Mouse (Mus musculus) neural tube, embryonic 15.5 days (tissue): ENCODE data around the gene Boll. TPM values are rescaled to one million over a fixed set of nuclear protein-coding genes. Genes with fewer than 3 reads are reported as not detected.
"Not testable (repeated sequence)": the region's sequence is repeated elsewhere in the genome, so short reads cannot be mapped to it uniquely, and the experiment has no call there.

Experiments used
- ATAC-seq: fragments of 200-750 bp; cut with Nextera tagmentation; 2 replicates; pipeline ENCODE4 v1.8.0; 2017; ENCODE audit warnings: mild to moderate bottlenecking, moderate TSS enrichment, moderate library complexity; ENCODE audit not compliant: low FRiP score
- H3K27ac ChIP-seq: fragments of 300-500 bp; sonication (generic); replicated peaks from 2 replicates; pipeline ENCODE4 v1.5.1; 2015; ENCODE audit warnings: mild to moderate bottlenecking, inconsistent platforms
- H3K27me3 ChIP-seq: fragments of 300-500 bp; sonication (generic); replicated peaks from 2 replicates; pipeline ENCODE4 v1.6.1; 2015; ENCODE audit warnings: inconsistent platforms
- H3K36me3 ChIP-seq: fragments of 300-500 bp; sonication (generic); 2 replicates; pipeline ENCODE4 v1.6.1; 2015; ENCODE audit warnings: inconsistent platforms
- H3K4me1 ChIP-seq: fragments of 300-500 bp; sonication (generic); 2 replicates; pipeline ENCODE4 v1.6.1; 2015; ENCODE audit warnings: inconsistent platforms
- H3K4me2 ChIP-seq: fragments of 300-500 bp; sonication (generic); 2 replicates; pipeline ENCODE4 v1.6.1; 2015; ENCODE audit warnings: inconsistent platforms, mild to moderate bottlenecking, moderate library complexity
- H3K4me3 ChIP-seq: fragments of 300-500 bp; sonication (generic); replicated peaks from 2 replicates; pipeline ENCODE4 v1.5.1; 2015; ENCODE audit warnings: mild to moderate bottlenecking, inconsistent platforms
- H3K9ac ChIP-seq: fragments of 300-500 bp; sonication (generic); replicated peaks from 2 replicates; pipeline ENCODE4 v1.6.1; 2015; ENCODE audit warnings: mild to moderate bottlenecking, inconsistent platforms
- H3K9me3 ChIP-seq: fragments of 300-500 bp; sonication (generic); replicated peaks from 2 replicates; pipeline ENCODE4 v1.6.1; 2016; ENCODE audit warnings: inconsistent platforms
- WGBS: fragments of 180-500 bp; shearing (Covaris S2); methylation state at CpG from one replicate; pipeline ENCODE4 v1.1.7; 2015; ENCODE audit warnings: mixed read lengths; 5-methylcytosine and 5-hydroxymethylcytosine counted together
- polyA plus RNA-seq: library from polyadenylated mRNA; unstranded; fragments of >200 nt; fragmentation: Nextera tagmentation; extraction: Ambion mirVana; gene quantifications from 2 replicates; pipeline ENCODE4 v1.2.1, GENCODE M21; 2015

Boll gene
- polyA plus RNA-seq, 1 experiment from 2014 or later, result 0.10 TPM

- H3K36me3 ChIP-seq, result no peaks in the 10 kb centered on the region
- 90% methylated on average over 3 of the region's 3 CpGs for WGBS
- no peak overlapping the region for H3K4me3 ChIP-seq
Observed at GRCm38 (mm10) chr1:55372626-55373025, 9.4 kb upstream of the Boll start.

GRCm38 (mm10) chr1:55363586-55363985 lies 317 bp upstream of the Boll start:
- peak overlapping the region; percentile 30; the same call in 1 of the 2 replicates for H3K9ac ChIP-seq
- under 1% methylated on average over 20 of the region's 27 CpGs for WGBS

More at GRCm38 (mm10) chr1:55372626-55373025, 9.4 kb upstream of the Boll start:
- no peak for ATAC-seq
- Histone ChIP-seq H3K27me3 (no peaks in the 10 kb centered on the region), H3K9me3 (no peaks in the 10 kb centered on the region), H3K9ac (no peak overlapping the region), H3K4me2 (no peak overlapping the region), H3K4me1 (no peaks in the 10 kb centered on the region), H3K27ac (no peak overlapping the region)

GRCm38 (mm10) chr1:55362634-55363033 lies 635 bp downstream of the Boll start:
- Histone ChIP-seq H3K27ac (no peak overlapping the region), H3K36me3 (no peaks in the 10 kb centered on the region), H3K27me3 (peaks cover 15% of the 10 kb centered on the region), H3K4me3 (peak overlapping the region; percentile 52), H3K4me2 (peak overlapping the region; percentile 69), H3K9me3 (no peaks in the 10 kb centered on the region), H3K9ac (no peak overlapping the region), H3K4me1 (peaks cover 10% of the 10 kb centered on the region; the same call in 1 of the 2 replicates)
- WGBS, result 57% methylated on average over 47 of the region's 49 CpGs
- ATAC-seq, result 0 out of 2 replicates have a peak, but pooled peaks have one; percentile 50

More at GRCm38 (mm10) chr1:55363586-55363985, 317 bp upstream of the Boll start:
- Histone ChIP-seq H3K4me1 (peaks cover 10% of the 10 kb centered on the region; the same call in 1 of the 2 replicates), H3K36me3 (no peaks in the 10 kb centered on the region), H3K27me3 (peaks cover 15% of the 10 kb centered on the region), H3K4me2 (peak overlapping the region; percentile 69), H3K4me3 (peak overlapping the region; percentile 52), H3K9me3 (no peaks in the 10 kb centered on the region), H3K27ac (no peak overlapping the region)
- peak; percentile 73; the same call in 1 of the 2 replicates for ATAC-seq

GRCm38 (mm10) chr1:55351914-55352313 lies 11.4 kb downstream of the Boll start:
- H3K27ac ChIP-seq, H3K9ac ChIP-seq, H3K36me3 ChIP-seq, ATAC-seq, H3K4me1 ChIP-seq, H3K4me2 ChIP-seq, H3K4me3 ChIP-seq, H3K27me3 ChIP-seq, H3K9me3 ChIP-seq: not testable (repeated sequence)
- WGBS, result 75% methylated on average over 2 of the region's 2 CpGs

GRCm38 (mm10) chr1:55325496-55325895 lies 37.8 kb downstream of the Boll start:
- WGBS, result 89% methylated on average over 5 of the region's 5 CpGs
- not testable (repeated sequence) for H3K9ac ChIP-seq, ATAC-seq

GRCm38 (mm10) chr1:55301077-55301476 lies 62.2 kb downstream of the Boll start:
- ATAC-seq, result no peak
- Histone ChIP-seq H3K27ac (no peak overlapping the region), H3K4me2 (no peak overlapping the region), H3K36me3 (no peaks in the 10 kb centered on the region), H3K27me3 (no peaks in the 10 kb centered on the region), H3K9me3 (no peaks in the 10 kb centered on the region), H3K9ac (no peak overlapping the region), H3K4me3 (no peak overlapping the region), H3K4me1 (no peaks in the 10 kb centered on the region)

More at GRCm38 (mm10) chr1:55325496-55325895, 37.8 kb downstream of the Boll start:
- not testable (repeated sequence) for H3K4me1 ChIP-seq, H3K4me2 ChIP-seq, H3K4me3 ChIP-seq, H3K27me3 ChIP-seq, H3K27ac ChIP-seq, H3K36me3 ChIP-seq, H3K9me3 ChIP-seq

GRCm38 (mm10) chr1:55279081-55279480 lies 84.2 kb downstream of the Boll start:
- H3K9me3 ChIP-seq, result no peaks in the 10 kb centered on the region
- H3K36me3 ChIP-seq, result no peaks in the 10 kb centered on the region
- H3K4me2 ChIP-seq, result no peak overlapping the region
- H3K4me3 ChIP-seq, result no peak overlapping the region
- H3K4me1 ChIP-seq, result no peaks in the 10 kb centered on the region
- no peaks in the 10 kb centered on the region for H3K27me3 ChIP-seq
- H3K27ac ChIP-seq, result no peak overlapping the region
- 82% methylated on average over 9 of the region's 9 CpGs for WGBS
- ATAC-seq, result no peak
- no peak overlapping the region for H3K9ac ChIP-seq

GRCm38 (mm10) chr1:55265447-55265846 lies 97.8 kb downstream of the Boll start:
- Histone ChIP-seq H3K27me3 (no peaks in the 10 kb centered on the region), H3K4me3 (no peak overlapping the region), H3K36me3 (no peaks in the 10 kb centered on the region), H3K9me3 (no peaks in the 10 kb centered on the region), H3K4me1 (no peaks in the 10 kb centered on the region), H3K27ac (no peak overlapping the region), H3K4me2 (no peak overlapping the region), H3K9ac (no peak overlapping the region)
- 80% methylated on average over 2 of the region's 2 CpGs for WGBS
- no peak for ATAC-seq

GRCm38 (mm10) chr1:55264385-55264784 lies 98.9 kb downstream of the Boll start:
- H3K27ac ChIP-seq, result no peak overlapping the region
- 53% methylated on average over 2 of the region's 2 CpGs for WGBS
- H3K9me3 ChIP-seq, result no peaks in the 10 kb centered on the region
- no peak overlapping the region for H3K4me2 ChIP-seq
- no peak overlapping the region for H3K9ac ChIP-seq
- H3K4me1 ChIP-seq, result no peaks in the 10 kb centered on the region
- no peaks in the 10 kb centered on the region for H3K27me3 ChIP-seq
- H3K36me3 ChIP-seq, result no peaks in the 10 kb centered on the region
- no peak for ATAC-seq
- no peak overlapping the region for H3K4me3 ChIP-seq

- no peak overlapping the region for H3K4me3 ChIP-seq
- no peak for ATAC-seq
- no peak overlapping the region for H3K27ac ChIP-seq
- H3K27me3 ChIP-seq, result no peaks in the 10 kb centered on the region
- H3K36me3 ChIP-seq, result no peaks in the 10 kb centered on the region
- H3K4me1 ChIP-seq, result peaks cover 12% of the 10 kb centered on the region
- no peak overlapping the region for H3K4me2 ChIP-seq
- no peak overlapping the region for H3K9ac ChIP-seq
- WGBS, result 93% methylated on average over 2 of the region's 2 CpGs
- no peaks in the 10 kb centered on the region for H3K9me3 ChIP-seq
Observed at GRCm38 (mm10) chr1:55246374-55246773, 116.9 kb downstream of the Boll start.

- 2% methylated on average over 1 of the region's 1 CpGs for WGBS
- Histone ChIP-seq H3K9me3 (no peaks in the 10 kb centered on the region), H3K9ac (0 out of 2 replicates have a peak overlapping the region, but pooled peaks have one; percentile 80)
Observed at GRCm38 (mm10) chr1:55239237-55239636, 124.0 kb downstream of the Boll start.

GRCm38 (mm10) chr1:55238496-55238895 lies 124.8 kb downstream of the Boll start:
- Histone ChIP-seq H3K4me3 (peak overlapping the region; percentile 86), H3K36me3 (no peaks in the 10 kb centered on the region), H3K9me3 (no peaks in the 10 kb centered on the region), H3K4me1 (peaks cover 47% of the 10 kb centered on the region), H3K4me2 (peak overlapping the region; percentile 96), H3K27ac (0 out of 2 replicates have a peak overlapping the region, but pooled peaks have one; percentile 88), H3K27me3 (no peaks in the 10 kb centered on the region), H3K9ac (peak overlapping the region; percentile 80)
- WGBS, result 17% methylated on average over 13 of the region's 13 CpGs
- ATAC-seq, result no peak

More at GRCm38 (mm10) chr1:55239237-55239636, 124.0 kb downstream of the Boll start:
- Histone ChIP-seq H3K4me1 (peaks cover 47% of the 10 kb centered on the region), H3K27me3 (no peaks in the 10 kb centered on the region), H3K4me2 (peak overlapping the region; percentile 96), H3K4me3 (peak overlapping the region; percentile 86), H3K36me3 (no peaks in the 10 kb centered on the region), H3K27ac (no peak overlapping the region)
- no peak for ATAC-seq
